Mouse (Mus musculus): ENCODE data around the gene Rnf182. TPM values are rescaled to one million over a fixed set of nuclear protein-coding genes. Genes with fewer than 3 reads are reported as not detected.

Rnf182 gene
- total and polyA plus RNA-seq, 2 experiments from 2014 or later = 9.3 to 42.0 TPM

DNA sequence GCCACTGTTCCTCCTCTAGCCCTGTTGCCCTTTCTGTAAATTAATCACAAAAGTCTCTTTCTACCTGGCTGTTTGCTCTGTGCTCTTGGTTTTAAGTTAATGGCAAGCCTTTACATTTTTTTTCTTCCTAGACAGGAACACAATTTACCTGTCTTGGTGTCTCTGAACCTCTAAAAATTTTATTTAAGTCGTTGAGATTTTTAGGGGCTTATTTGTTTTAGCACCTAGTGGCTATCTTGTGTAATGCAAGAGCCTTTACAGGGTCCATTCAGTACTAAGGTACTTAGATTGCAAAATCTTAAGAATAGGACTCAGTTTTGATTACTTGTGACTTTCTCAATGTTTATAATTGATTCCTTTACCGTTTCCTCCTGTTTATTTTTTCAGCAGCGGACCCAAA is 76.2 kb downstream of the Rnf182 start:
- H3K9me3 ChIP-seq (ENCODE audit: low read length) = no peaks in the 10 kb centered on the region
- WGBS = 62% methylated on average over 3 of the region's 3 CpGs
- DNase-seq (no peak), ATAC-seq (no peak)
- no peak overlapping the region for H3K9ac ChIP-seq
- no peak overlapping the region for H3K27ac ChIP-seq (ENCODE audit: low read depth, low read length)
- no peaks in the 10 kb centered on the region for H3K27me3 ChIP-seq (ENCODE audit: insufficient read depth, low read length)
- no peaks in the 10 kb centered on the region for H3K36me3 ChIP-seq (ENCODE audit: insufficient read depth)
- H3K4me3 ChIP-seq (ENCODE audit: low read depth, low read length) = no peak overlapping the region
- no peaks in the 10 kb centered on the region for H3K4me1 ChIP-seq (ENCODE audit: insufficient read depth)
- H3K4me2 ChIP-seq (ENCODE audit: low read depth) = no peak overlapping the region
- TF ChIP-seq CTCF (IDR thresholded peaks at IDR 0.05; ENCODE audit: low read depth) = peak; percentile 40

- no peak for DNase-seq
- no peak overlapping the region for H3K4me2 ChIP-seq (ENCODE audit: low read depth)
- TF ChIP-seq CTCF (IDR thresholded peaks at IDR 0.05; ENCODE audit: low read depth) = no peak
- H3K4me3 ChIP-seq (ENCODE audit: low read depth, low read length) = no peak overlapping the region
- no peak overlapping the region for H3K27ac ChIP-seq (ENCODE audit: low read depth, low read length)
- no peak overlapping the region for H3K9ac ChIP-seq
- no peaks in the 10 kb centered on the region for H3K9me3 ChIP-seq (ENCODE audit: low read length)
- H3K36me3 ChIP-seq (ENCODE audit: insufficient read depth) = no peaks in the 10 kb centered on the region
- no peaks in the 10 kb centered on the region for H3K27me3 ChIP-seq (ENCODE audit: insufficient read depth, low read length)
- H3K4me1 ChIP-seq (ENCODE audit: insufficient read depth) = no peaks in the 10 kb centered on the region
- ATAC-seq = no peak
Measured at GRCm38 (mm10) chr13:43695521-43695920, 80.0 kb downstream of the Rnf182 start.

DNA sequence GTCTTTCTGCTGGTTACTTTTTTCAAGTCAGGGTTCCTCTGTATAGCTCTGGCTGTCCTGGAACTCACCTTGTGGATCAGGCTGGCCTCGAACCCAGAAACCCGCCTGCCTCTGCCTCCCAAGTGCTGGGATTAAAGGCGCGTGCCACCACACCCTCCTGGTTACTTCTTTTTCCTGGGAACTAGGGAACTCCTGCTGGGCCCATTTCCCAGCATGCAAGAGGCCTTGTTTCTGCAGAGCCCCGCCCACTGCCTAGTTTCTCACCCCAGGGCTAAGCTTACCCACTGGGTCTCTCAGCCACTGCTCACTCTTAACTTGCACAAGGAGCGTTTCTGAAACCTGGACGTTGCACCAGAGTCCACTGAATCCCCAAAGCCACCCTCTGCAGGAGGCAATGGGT is 80.5 kb downstream of the Rnf182 start:
- no peak overlapping the region for H3K4me3 ChIP-seq (ENCODE audit: low read depth, low read length)
- ATAC-seq (no peak), DNase-seq (no peak)
- H3K27me3 ChIP-seq (ENCODE audit: insufficient read depth, low read length) = no peaks in the 10 kb centered on the region
- TF ChIP-seq CTCF (IDR thresholded peaks at IDR 0.05; ENCODE audit: low read depth) = no peak
- no peaks in the 10 kb centered on the region for H3K9me3 ChIP-seq (ENCODE audit: low read length)
- H3K4me2 ChIP-seq (ENCODE audit: low read depth) = no peak overlapping the region
- H3K4me1 ChIP-seq (ENCODE audit: insufficient read depth) = no peaks in the 10 kb centered on the region
- 90% methylated on average over 7 of the region's 7 CpGs for WGBS
- H3K27ac ChIP-seq (ENCODE audit: low read depth, low read length) = no peak overlapping the region
- no peaks in the 10 kb centered on the region for H3K36me3 ChIP-seq (ENCODE audit: insufficient read depth)
- no peak overlapping the region for H3K9ac ChIP-seq

DNA sequence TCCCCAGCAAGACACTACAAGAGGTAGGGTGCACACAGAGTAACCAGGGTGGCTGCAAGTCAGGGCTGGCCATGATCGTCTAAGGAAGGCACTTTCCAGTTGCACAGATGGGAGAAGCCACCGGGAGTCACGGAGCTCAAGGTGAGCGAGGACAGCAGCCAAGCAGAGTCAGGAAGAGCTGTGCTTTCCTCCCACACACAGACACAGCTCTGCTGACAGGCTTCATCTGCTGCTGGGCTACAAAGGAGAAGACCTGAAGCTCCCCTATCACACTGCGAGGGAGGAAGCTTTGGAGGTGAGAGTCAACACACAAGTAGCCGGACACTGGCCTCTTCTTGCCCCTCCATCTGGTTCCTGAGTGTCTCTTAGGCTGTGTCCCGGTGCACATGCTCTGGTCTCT is 83.0 kb downstream of the Rnf182 start:
- Histone ChIP-seq H3K9me3 (ENCODE audit: low read length) (no peaks in the 10 kb centered on the region), H3K4me1 (ENCODE audit: insufficient read depth) (no peaks in the 10 kb centered on the region), H3K4me3 (ENCODE audit: low read depth, low read length) (no peak overlapping the region), H3K9ac (no peak overlapping the region), H3K4me2 (ENCODE audit: low read depth) (no peak overlapping the region), H3K36me3 (ENCODE audit: insufficient read depth) (no peaks in the 10 kb centered on the region), H3K27me3 (ENCODE audit: insufficient read depth, low read length) (no peaks in the 10 kb centered on the region), H3K27ac (ENCODE audit: low read depth, low read length) (no peak overlapping the region)
- no peak for TF ChIP-seq CTCF (IDR thresholded peaks at IDR 0.05; ENCODE audit: low read depth)
- WGBS = 84% methylated on average over 7 of the region's 7 CpGs
- DNase-seq = no peak
- ATAC-seq = no peak

GRCm38 (mm10) chr13:43703471-43703870 is 88.0 kb downstream of the Rnf182 start:
- no peak for DNase-seq
- H3K4me3 ChIP-seq (ENCODE audit: low read depth, low read length) = no peak overlapping the region
- 20% methylated on average over 7 of the region's 7 CpGs for whole genome bisulfite sequencing
- H3K4me2 ChIP-seq (ENCODE audit: low read depth) = no peak overlapping the region
- no peaks in the 10 kb centered on the region for H3K27me3 ChIP-seq (ENCODE audit: insufficient read depth, low read length)
- peaks cover 4% of the 10 kb centered on the region; the same call in 1 of the 2 replicates for H3K4me1 ChIP-seq (ENCODE audit: insufficient read depth)
- no peaks in the 10 kb centered on the region for H3K36me3 ChIP-seq (ENCODE audit: insufficient read depth)
- H3K9ac ChIP-seq = no peak overlapping the region
- no peak for TF ChIP-seq CTCF (IDR thresholded peaks at IDR 0.05; ENCODE audit: low read depth)
- no peak overlapping the region for H3K27ac ChIP-seq (ENCODE audit: low read depth, low read length)
- H3K9me3 ChIP-seq (ENCODE audit: low read length) = no peaks in the 10 kb centered on the region
- no peak for ATAC-seq

- Histone ChIP-seq H3K36me3 (ENCODE audit: insufficient read depth) (no peaks in the 10 kb centered on the region), H3K4me2 (ENCODE audit: low read depth) (no peak overlapping the region), H3K27ac (ENCODE audit: low read depth, low read length) (no peak overlapping the region), H3K4me3 (ENCODE audit: low read depth, low read length) (no peak overlapping the region), H3K4me1 (ENCODE audit: insufficient read depth) (peaks cover 4% of the 10 kb centered on the region; the same call in 1 of the 2 replicates), H3K9me3 (ENCODE audit: low read length) (no peaks in the 10 kb centered on the region), H3K9ac (no peak overlapping the region), H3K27me3 (ENCODE audit: insufficient read depth, low read length) (no peaks in the 10 kb centered on the region)
- ATAC-seq (no peak), DNase-seq (no peak)
- WGBS = 60% methylated on average over 7 of the region's 7 CpGs
- no peak for TF ChIP-seq CTCF (IDR thresholded peaks at IDR 0.05; ENCODE audit: low read depth)
Measured at GRCm38 (mm10) chr13:43704533-43705116, 89.1 kb downstream of the Rnf182 start.

DNA sequence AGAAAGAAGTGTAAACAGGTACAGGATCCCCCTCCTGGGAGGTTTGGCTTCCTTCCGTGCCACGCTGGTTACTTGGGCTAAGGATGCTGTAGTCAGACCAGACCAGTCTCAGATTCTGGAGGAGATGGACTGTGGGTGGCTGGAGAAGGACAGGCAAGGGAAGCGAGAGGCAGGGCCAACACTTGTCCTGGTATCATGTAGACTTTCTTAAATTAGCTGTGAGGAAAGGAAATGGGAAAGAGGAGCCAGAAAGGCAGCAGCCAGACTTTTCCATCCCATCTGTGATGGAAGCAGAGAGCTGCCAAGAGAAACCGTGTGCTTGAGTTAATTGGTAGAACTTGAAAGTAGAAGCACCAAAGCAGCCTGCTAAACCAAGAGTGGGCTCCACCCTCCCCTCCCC is 90.9 kb downstream of the Rnf182 start:
- DNase-seq = peak; percentile 79
- WGBS = 56% methylated on average over 4 of the region's 4 CpGs

More for the DNA sequence above, 90.9 kb downstream of the Rnf182 start:
- Histone ChIP-seq H3K9me3 (ENCODE audit: low read length) (no peaks in the 10 kb centered on the region), H3K36me3 (ENCODE audit: insufficient read depth) (no peaks in the 10 kb centered on the region), H3K9ac (no peak overlapping the region), H3K4me1 (ENCODE audit: insufficient read depth) (peaks cover 4% of the 10 kb centered on the region; the same call in 1 of the 2 replicates), H3K27me3 (ENCODE audit: insufficient read depth, low read length) (no peaks in the 10 kb centered on the region), H3K4me3 (ENCODE audit: low read depth, low read length) (no peak overlapping the region), H3K4me2 (ENCODE audit: low read depth) (no peak overlapping the region), H3K27ac (ENCODE audit: low read depth, low read length) (peak overlapping the region; percentile 54)
- peak; percentile 86 for ATAC-seq
- TF ChIP-seq CTCF (IDR thresholded peaks at IDR 0.05; ENCODE audit: low read depth) = no peak

All from forebrain, postnatal 0 days (tissue).